Mouse (Mus musculus): ENCODE results near the gene Slc45a1.

DNA sequence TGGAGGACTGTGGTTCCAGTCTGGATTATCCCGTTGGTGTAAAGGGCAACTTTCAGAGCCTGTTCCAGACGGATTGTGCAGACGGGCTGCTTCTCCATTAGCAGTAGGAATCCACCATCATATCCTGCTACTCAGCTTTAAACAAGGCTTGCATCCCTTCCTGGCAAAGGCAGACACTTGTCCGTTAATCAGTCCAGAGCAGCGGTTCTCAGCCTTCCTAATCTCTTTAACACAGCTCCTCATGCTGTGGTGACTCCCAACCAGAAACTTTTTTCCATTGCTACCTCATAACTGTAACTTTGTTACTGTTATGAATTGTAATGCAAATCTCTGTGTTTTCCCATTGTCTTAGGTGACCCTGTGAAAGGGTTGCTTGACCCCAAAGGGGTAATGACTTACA, 2.6 kb downstream of the Slc45a1 start:
- TF ChIP-seq CTCF (IDR thresholded peaks at IDR 0.05; ENCODE audit: control insufficient read depth, insufficient read depth, low read length) (no peak), POLR2A (IDR thresholded peaks at IDR 0.05; ENCODE audit: borderline replicate concordance, control insufficient read depth, low read depth, low read length) (no peak)
